9 mouse cellular contexts compared by ENCODE assay signal in the genomic region with DNA sequence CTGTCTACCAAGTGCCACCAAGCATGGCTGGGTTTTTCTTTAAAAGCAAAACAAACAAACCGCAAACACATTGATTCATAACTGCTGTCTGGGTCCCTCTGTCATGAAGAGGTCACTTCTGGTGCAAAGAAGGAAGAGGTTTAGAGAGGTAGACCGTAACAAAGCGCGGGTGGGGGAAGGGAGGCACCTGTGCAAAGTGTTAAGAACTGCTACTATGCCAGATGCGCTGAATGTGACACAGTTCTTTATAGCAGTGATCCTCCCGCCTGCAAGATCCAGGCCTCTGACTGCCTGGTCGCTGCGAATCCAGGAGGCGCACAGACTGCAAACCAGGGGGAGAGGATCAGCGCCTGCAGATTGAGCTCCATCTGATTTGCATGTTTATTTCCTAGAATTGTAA. TPM values are rescaled to one million over a fixed set of nuclear protein-coding genes. Genes with fewer than 3 reads are reported as not detected.
DNase-seq lines count a peak whose midpoint lies in the region; ATAC-seq lines count a peak whose summit lies in the region.
"Had no signal": no experiment of that assay in that cellular context is flagged by ENCODE, and none has a peak within 500 bp of the region (broad histone marks: within the 10 kb centered on the region; RNA-seq: fewer than 3 reads in every experiment).

No protein-coding gene starts in this region.

- no peaks in the 10 kb centered on the region for H3K36me3 ChIP-seq in kidney, embryonic 16.5 days (ENCODE audit: insufficient read depth, low read length)
- H3K36me3 ChIP-seq in hindbrain, embryonic 15.5 days = no peaks in the 10 kb centered on the region
- no peaks in the 10 kb centered on the region for H3K36me3 ChIP-seq in neural tube, embryonic 13.5 days

- H3K4me1 ChIP-seq in kidney, embryonic 16.5 days (ENCODE audit: insufficient read depth, low read length) = peaks cover 33% of the 10 kb centered on the region
- H3K4me1 ChIP-seq in hindbrain, embryonic 15.5 days (replicated peaks) = peaks cover 44% of the 10 kb centered on the region
- peaks cover 63% of the 10 kb centered on the region for H3K4me1 ChIP-seq in neural tube, embryonic 13.5 days (replicated peaks)

- H3K27ac ChIP-seq in kidney, embryonic 16.5 days (ENCODE audit: low read length) = 0 out of 2 replicates have a peak overlapping the region, but pooled peaks have one; percentile 93
- H3K27ac ChIP-seq in hindbrain, embryonic 15.5 days (replicated peaks) = 0 out of 2 replicates have a peak overlapping the region, but pooled peaks have one; percentile 22
- H3K27ac ChIP-seq in neural tube, embryonic 13.5 days (replicated peaks) = peak overlapping the region; percentile 98

- H3K27me3 ChIP-seq in kidney, embryonic 16.5 days (ENCODE audit: insufficient read depth, low read length) = peaks cover 9% of the 10 kb centered on the region
- H3K27me3 ChIP-seq in hindbrain, embryonic 15.5 days = no peaks in the 10 kb centered on the region
- H3K27me3 ChIP-seq in neural tube, embryonic 13.5 days = peaks cover 29% of the 10 kb centered on the region
- H3K27me3 ChIP-seq: Patski had no signal

- no peaks in the 10 kb centered on the region for H3K9me3 ChIP-seq in kidney, embryonic 16.5 days (ENCODE audit: low read length)
- no peaks in the 10 kb centered on the region for H3K9me3 ChIP-seq in hindbrain, embryonic 15.5 days
- H3K9me3 ChIP-seq in neural tube, embryonic 13.5 days = no peaks in the 10 kb centered on the region

- intact Hi-C loops in left cerebral cortex, postnatal 25 days (cut with DNase I) = no loop called here

- no peak for DNase-seq in kidney, adult 18-20 months
- DNase-seq in embryo, embryonic 10 days (ENCODE audit: low spot score) = peak; percentile 72
- DNase-seq in left cerebral cortex, adult 11 months (ENCODE audit: low spot score) = no peak
- no peak for DNase-seq in left cerebral cortex, postnatal 25 days (ENCODE audit: low spot score in 2 of 2)
- no peak for DNase-seq in gastrocnemius, postnatal 25 days

- H3K4me3 ChIP-seq in kidney, embryonic 16.5 days (ENCODE audit: low read length) = no peak overlapping the region; the same call in 1 of the 2 replicates
- H3K4me3 ChIP-seq in hindbrain, embryonic 15.5 days = no peak overlapping the region
- H3K4me3 ChIP-seq in neural tube, embryonic 13.5 days = peak overlapping the region; percentile 83

- no peak overlapping the region; the same call in 1 of the 2 replicates for H3K4me2 ChIP-seq in kidney, embryonic 16.5 days (replicated peaks; ENCODE audit: low read depth, low read length)
- peak overlapping the region; percentile 87; the same call in 1 of the 2 replicates for H3K4me2 ChIP-seq in hindbrain, embryonic 15.5 days
- peak overlapping the region; percentile 77 for H3K4me2 ChIP-seq in neural tube, embryonic 13.5 days

- no peak for ATAC-seq in kidney, embryonic 16.5 days (ENCODE audit: low FRiP score, low TSS enrichment)
- ATAC-seq in hindbrain, embryonic 15.5 days (ENCODE audit: low FRiP score, low read depth) = no peak
- no peak for ATAC-seq in neural tube, embryonic 13.5 days (ENCODE audit: low read depth)

- WGBS in kidney, embryonic 16.5 days = 16% methylated on average over 10 of the region's 10 CpGs
- 10% methylated on average over 10 of the region's 10 CpGs for WGBS in hindbrain, embryonic 15.5 days
- WGBS in neural tube, embryonic 13.5 days = 9% methylated on average over 10 of the region's 10 CpGs

- H3K9ac ChIP-seq in kidney, embryonic 16.5 days (replicated peaks; ENCODE audit: low read length) = no peak overlapping the region
- no peak overlapping the region for H3K9ac ChIP-seq in hindbrain, embryonic 15.5 days
- no peak overlapping the region for H3K9ac ChIP-seq in neural tube, embryonic 13.5 days

RNA-seq across cellular contexts. Expression of a gene that starts 0.9 kb away (rescaled TPM):
- polyA plus RNA-seq in kidney, embryonic 16.5 days (2015; fragmentation: Nextera tagmentation; extraction: Ambion mirVana) = 10.0 and 20.0 TPM in 2 replicates
- polyA plus RNA-seq in hindbrain, embryonic 15.5 days (2015; fragmentation: Nextera tagmentation; extraction: Ambion mirVana) = 19.4 and 20.6 TPM in 2 replicates
- 27.8 and 30.3 TPM in 2 replicates for polyA plus RNA-seq in neural tube, embryonic 13.5 days (2015; fragmentation: Nextera tagmentation; extraction: Ambion mirVana)
- 10 to 100 TPM; 14.4 to 17.9 TPM for total RNA-seq in left cerebral cortex, postnatal 25 days (2021)
- total RNA-seq in gastrocnemius, postnatal 25 days (2021) = 1 to 10 TPM; 3.4 to 3.7 TPM

Comparison
In these comparisons a context has a peak if more than half of its experiments do, and no peak if none do; other contexts are left out.
1. H3K27ac ChIP-seq: peak in every context shown above with its lines; median percentile 98 in neural tube, embryonic 13.5 days; 93 in kidney, embryonic 16.5 days; 22 in hindbrain, embryonic 15.5 days.